Mouse (Mus musculus): Measurements from ENCODE around the gene Hormad1.

Hormad1 gene

DNA sequence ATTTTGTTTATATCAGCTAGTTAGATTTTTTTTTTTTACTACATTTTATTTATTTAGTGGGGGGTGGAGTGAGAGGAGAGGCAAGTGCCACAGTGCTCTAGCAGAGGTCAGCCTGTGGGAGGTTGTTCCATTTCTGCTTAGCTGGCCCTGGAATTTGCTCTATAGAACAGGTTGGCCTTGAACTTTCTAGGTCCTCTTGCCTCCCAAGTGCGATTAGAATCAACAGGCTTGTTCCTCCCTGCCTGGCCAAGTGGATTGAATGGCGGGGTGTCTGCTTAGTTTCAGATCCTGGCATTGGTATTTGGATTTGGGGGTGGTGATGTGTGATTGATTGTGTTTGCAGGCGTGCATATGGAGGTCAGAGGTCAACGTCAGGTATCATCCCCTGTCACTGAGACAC, 76.6 kb downstream of the Hormad1 start:
- no peak for DNase-seq (ENCODE audit: low spot score)

Data from layer of hippocampus, adult 11-12 months (tissue).